Mouse (Mus musculus) forebrain, embryonic 15.5 days (tissue): ENCODE measurements around the gene Iqcb1. TPM values are rescaled to one million over a fixed set of nuclear protein-coding genes. Genes with fewer than 3 reads are reported as not detected.
A peak's percentile ranks its signal among the peaks of the same experiment; 100 is the strongest.
"Not testable (repeated sequence)": the region's sequence is repeated elsewhere in the genome, so short reads cannot be mapped to it uniquely, and the experiment has no call there.

Source experiments
- ATAC-seq: fragments of 200-750 bp; cut with Nextera tagmentation; replicated peaks from 2 replicates; pipeline ENCODE4 v1.8.0; 2017; ENCODE audit warnings: mild to moderate bottlenecking, moderate TSS enrichment, moderate library complexity
- H3K27ac ChIP-seq: fragments of 300-500 bp; sonication (generic); replicated peaks from 2 replicates; pipeline ENCODE4 v1.5.1; 2015; ENCODE audit warnings: mild to moderate bottlenecking, inconsistent platforms
- H3K27me3 ChIP-seq: fragments of 300-500 bp; sonication (generic); 2 replicates; pipeline ENCODE4 v1.6.1; 2015; ENCODE audit warnings: inconsistent platforms
- H3K36me3 ChIP-seq: fragments of 300-500 bp; sonication (generic); 2 replicates; pipeline ENCODE4 v1.6.1; 2015; ENCODE audit warnings: mild to moderate bottlenecking, inconsistent platforms
- H3K4me1 ChIP-seq: fragments of 300-500 bp; sonication (generic); 2 replicates; pipeline ENCODE4 v1.6.1; 2015; ENCODE audit warnings: inconsistent platforms
- H3K4me2 ChIP-seq: fragments of 300-500 bp; sonication (generic); replicated peaks from 2 replicates; pipeline ENCODE4 v1.6.1; 2015; ENCODE audit warnings: mild to moderate bottlenecking, inconsistent platforms
- H3K4me3 ChIP-seq: fragments of 300-500 bp; sonication (generic); 2 replicates; pipeline ENCODE4 v1.5.1; 2015; ENCODE audit warnings: mild to moderate bottlenecking, inconsistent platforms
- H3K9ac ChIP-seq: fragments of 300-500 bp; sonication (generic); replicated peaks from 2 replicates; pipeline ENCODE4 v1.6.1; 2015; ENCODE audit warnings: mild to moderate bottlenecking, inconsistent platforms
- H3K9me3 ChIP-seq: fragments of 300-500 bp; sonication (generic); 2 replicates; pipeline ENCODE4 v1.6.1; 2016; ENCODE audit warnings: inconsistent platforms
- WGBS: fragments of 180-500 bp; shearing (Covaris S2); methylation state at CpG from one replicate; pipeline ENCODE4 v1.1.7; 2015; ENCODE audit warnings: mixed read lengths; 5-methylcytosine and 5-hydroxymethylcytosine counted together
- polyA plus RNA-seq: library from polyadenylated mRNA; unstranded; fragments of >200 nt; fragmentation: Nextera tagmentation; extraction: Ambion mirVana; gene quantifications from 2 replicates; pipeline ENCODE4 v1.2.1, GENCODE M21; 2015

Iqcb1 gene
- polyA plus RNA-seq, 1 experiment from 2014 or later = 59.1 TPM

DNA sequence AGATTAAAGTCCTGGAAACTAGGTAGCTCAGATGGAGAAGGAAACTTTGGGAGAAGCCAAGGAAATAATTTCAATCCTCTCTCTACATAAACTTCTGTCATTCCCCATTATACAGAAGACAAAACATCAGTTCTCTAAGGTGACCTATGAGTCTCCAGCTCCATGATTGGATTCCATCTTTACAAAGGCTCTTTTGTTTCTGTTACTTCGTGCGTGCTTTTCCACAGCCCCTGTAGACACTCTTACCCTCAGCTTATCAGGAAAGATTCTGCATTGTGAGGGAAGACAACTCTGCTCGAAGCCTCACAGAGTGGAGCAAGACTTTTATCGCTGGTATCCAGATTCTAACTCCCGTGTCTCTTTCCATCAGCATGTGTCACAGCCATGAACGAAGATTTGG lies 8.2 kb upstream of the Iqcb1 start:
- H3K9me3 ChIP-seq = no peaks in the 10 kb centered on the region
- no peaks in the 10 kb centered on the region for H3K36me3 ChIP-seq
- H3K27ac ChIP-seq = no peak overlapping the region
- no peak overlapping the region for H3K4me3 ChIP-seq
- WGBS = 49% methylated on average over 6 of the region's 6 CpGs
- no peak overlapping the region for H3K4me2 ChIP-seq
- no peak overlapping the region for H3K9ac ChIP-seq
- ATAC-seq = no peak
- no peaks in the 10 kb centered on the region for H3K4me1 ChIP-seq
- H3K27me3 ChIP-seq = no peaks in the 10 kb centered on the region

DNA sequence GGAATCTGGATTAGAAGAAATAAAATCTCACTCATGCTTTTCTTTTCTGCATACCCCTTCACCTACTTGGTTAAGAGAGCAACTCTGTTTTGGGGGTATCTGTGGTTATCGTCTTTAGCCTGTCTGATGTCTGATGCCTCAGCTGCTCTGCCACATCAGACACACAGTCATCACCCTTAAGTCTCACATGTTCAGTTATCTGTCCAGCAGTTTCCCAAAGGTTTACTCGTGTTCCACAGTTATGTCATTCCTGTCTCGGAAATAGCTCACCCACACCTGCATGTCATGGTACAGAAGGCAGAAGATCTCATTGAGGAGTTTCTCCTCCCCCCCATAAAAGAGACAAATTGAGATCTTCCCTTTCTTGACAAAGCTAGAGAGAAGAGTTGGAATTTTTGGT lies 7.4 kb upstream of the Iqcb1 start:
- Histone ChIP-seq H3K36me3 (no peaks in the 10 kb centered on the region), H3K4me3 (no peak overlapping the region), H3K27ac (no peak overlapping the region), H3K4me1 (no peaks in the 10 kb centered on the region), H3K4me2 (no peak overlapping the region), H3K9ac (no peak overlapping the region), H3K27me3 (no peaks in the 10 kb centered on the region), H3K9me3 (no peaks in the 10 kb centered on the region)
- ATAC-seq = no peak
- WGBS = 80% methylated on average over 3 of the region's 3 CpGs

DNA sequence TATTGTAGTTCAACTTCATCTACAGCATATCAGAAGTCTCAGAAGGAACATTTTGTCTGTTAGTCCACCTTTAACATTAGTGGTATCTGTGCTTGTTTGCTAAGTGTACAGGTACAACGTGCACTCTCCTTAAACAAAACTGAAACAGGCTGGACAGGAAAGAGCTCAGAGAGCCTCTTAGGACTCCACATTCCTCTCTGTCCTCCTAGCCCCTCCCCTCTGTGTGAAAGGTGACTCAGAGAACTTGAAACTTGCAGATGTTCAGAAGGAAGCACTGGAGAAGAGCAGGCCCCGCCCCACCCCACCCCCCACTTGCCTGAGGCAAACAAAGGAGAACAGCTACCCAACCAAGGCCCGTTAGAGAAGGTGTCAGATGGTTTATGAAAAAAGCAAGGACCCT lies 6.7 kb upstream of the Iqcb1 start:
- no peak for ATAC-seq
- Histone ChIP-seq H3K4me1 (no peaks in the 10 kb centered on the region), H3K9me3 (no peaks in the 10 kb centered on the region), H3K4me3 (no peak overlapping the region), H3K9ac (no peak overlapping the region), H3K27me3 (no peaks in the 10 kb centered on the region), H3K4me2 (no peak overlapping the region), H3K27ac (no peak overlapping the region), H3K36me3 (no peaks in the 10 kb centered on the region)
- 6% methylated on average over 3 of the region's 3 CpGs for WGBS

DNA sequence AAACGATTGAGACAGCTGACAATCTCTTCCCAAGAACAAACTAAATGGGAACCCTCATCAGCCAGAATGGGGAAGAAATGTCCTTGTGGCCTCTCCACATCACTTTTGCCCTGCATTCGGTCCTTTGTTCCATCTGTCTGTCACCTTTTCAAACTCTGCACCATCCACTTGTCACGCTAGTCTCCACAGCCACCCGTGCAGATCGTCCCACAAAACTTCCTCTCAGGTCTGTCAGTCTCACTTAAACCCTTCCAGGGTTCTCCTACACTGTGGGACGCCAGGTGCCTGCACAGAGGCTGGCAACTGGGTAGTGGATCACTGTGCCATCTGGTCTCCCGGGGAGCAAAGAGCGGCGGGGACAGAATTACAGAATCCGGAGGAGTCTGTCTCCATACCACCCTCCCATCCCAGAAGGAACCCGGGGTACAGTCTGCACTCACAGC lies 553 bp upstream of the Iqcb1 start:
- H3K27ac ChIP-seq = no peak overlapping the region
- peak overlapping the region; percentile 97; the same call in 1 of the 2 replicates for H3K9ac ChIP-seq
- peaks cover 7% of the 10 kb centered on the region; the same call in 1 of the 2 replicates for H3K36me3 ChIP-seq
- WGBS = 4% methylated on average over 11 of the region's 11 CpGs
- ATAC-seq = no peak; the same call in 1 of the 2 replicates
- no peaks in the 10 kb centered on the region for H3K9me3 ChIP-seq
- H3K4me2 ChIP-seq = peak overlapping the region; percentile 81
- peaks cover 24% of the 10 kb centered on the region for H3K4me1 ChIP-seq
- H3K4me3 ChIP-seq = peak overlapping the region; percentile 96
- no peaks in the 10 kb centered on the region for H3K27me3 ChIP-seq

DNA sequence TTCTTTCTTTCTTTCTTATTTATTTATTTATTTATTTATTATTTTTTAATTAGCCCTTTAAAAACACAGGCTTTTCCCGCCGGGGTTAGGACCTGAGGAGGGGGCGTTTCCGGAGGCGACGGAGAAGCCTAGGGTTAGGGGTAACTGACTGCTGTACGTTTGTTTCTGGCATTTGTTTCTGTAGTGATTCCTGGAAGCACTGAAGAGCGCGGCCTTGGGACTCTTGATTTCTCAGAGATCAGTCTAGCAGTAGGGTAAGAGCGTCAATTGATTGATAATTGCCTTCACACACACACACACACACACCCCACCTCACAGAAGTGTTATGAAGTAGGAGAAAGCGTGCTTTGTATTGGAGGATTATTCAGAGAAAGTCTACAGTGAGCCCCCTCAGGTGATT lies 635 bp downstream of the Iqcb1 start:
- H3K9me3 ChIP-seq = no peaks in the 10 kb centered on the region
- peak overlapping the region; percentile 81 for H3K4me2 ChIP-seq
- H3K4me1 ChIP-seq = peaks cover 24% of the 10 kb centered on the region
- WGBS = 1% methylated on average over 11 of the region's 11 CpGs
- peaks cover 7% of the 10 kb centered on the region; the same call in 1 of the 2 replicates for H3K36me3 ChIP-seq
- H3K4me3 ChIP-seq = peak overlapping the region; percentile 96
- peak overlapping the region; percentile 75; the same call in 1 of the 2 replicates for H3K27ac ChIP-seq
- H3K27me3 ChIP-seq = no peaks in the 10 kb centered on the region
- peak; percentile 32 for ATAC-seq
- H3K9ac ChIP-seq = peak overlapping the region; percentile 97

DNA sequence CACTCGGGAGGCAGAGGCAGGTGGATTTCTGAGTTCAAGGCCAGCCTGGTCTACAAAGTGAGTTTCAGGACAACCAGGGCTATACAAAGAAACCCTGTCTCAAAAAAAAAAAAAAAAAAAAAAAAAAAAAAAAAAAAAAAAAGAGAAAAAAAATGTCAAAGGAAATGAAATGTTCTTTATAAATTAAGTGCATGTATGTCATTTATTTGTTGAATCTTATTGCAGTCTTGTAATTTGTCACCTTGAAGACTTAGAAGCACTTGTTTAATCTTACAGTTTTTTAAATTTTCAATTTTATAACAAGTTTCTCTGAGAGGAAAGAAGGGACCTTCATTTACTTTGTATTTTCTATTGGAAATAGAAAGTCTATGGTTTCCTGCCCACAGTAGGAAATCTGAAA lies 18.7 kb downstream of the Iqcb1 start:
- not testable (repeated sequence) for H3K4me1 ChIP-seq, ATAC-seq, H3K27me3 ChIP-seq, H3K4me3 ChIP-seq, H3K4me2 ChIP-seq, H3K9ac ChIP-seq, H3K9me3 ChIP-seq, H3K27ac ChIP-seq
- H3K36me3 ChIP-seq = peaks cover 35% of the 10 kb centered on the region
- WGBS = 100% methylated on average over 1 of the region's 1 CpGs

DNA sequence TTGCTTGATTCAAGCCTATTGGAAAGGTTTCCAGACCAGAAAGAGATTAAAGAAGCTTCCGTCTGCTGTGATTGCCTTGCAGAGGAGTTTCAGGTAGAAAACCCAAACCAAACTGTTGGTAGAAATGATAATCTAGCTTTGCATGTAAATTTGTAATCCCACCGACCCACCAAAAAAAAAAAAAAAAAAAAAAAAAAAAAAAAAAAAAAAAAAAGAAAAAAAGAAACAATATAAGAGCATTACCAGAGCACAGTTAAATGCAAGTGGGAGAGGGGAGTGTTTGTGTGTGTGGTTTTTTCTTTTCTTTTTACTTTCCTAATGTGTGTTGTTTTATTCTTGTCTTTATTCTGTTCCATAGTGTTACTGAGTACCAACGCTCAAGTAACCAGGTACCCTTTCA lies 23.0 kb downstream of the Iqcb1 start:
- no peaks in the 10 kb centered on the region for H3K9me3 ChIP-seq
- no peak overlapping the region for H3K4me2 ChIP-seq
- H3K27ac ChIP-seq = no peak overlapping the region
- H3K4me3 ChIP-seq = no peak overlapping the region
- no peaks in the 10 kb centered on the region for H3K27me3 ChIP-seq
- whole genome bisulfite sequencing = 91% methylated on average over 3 of the region's 3 CpGs
- H3K9ac ChIP-seq = no peak overlapping the region
- H3K4me1 ChIP-seq = no peaks in the 10 kb centered on the region
- peaks cover 35% of the 10 kb centered on the region for H3K36me3 ChIP-seq
- no peak for ATAC-seq

DNA sequence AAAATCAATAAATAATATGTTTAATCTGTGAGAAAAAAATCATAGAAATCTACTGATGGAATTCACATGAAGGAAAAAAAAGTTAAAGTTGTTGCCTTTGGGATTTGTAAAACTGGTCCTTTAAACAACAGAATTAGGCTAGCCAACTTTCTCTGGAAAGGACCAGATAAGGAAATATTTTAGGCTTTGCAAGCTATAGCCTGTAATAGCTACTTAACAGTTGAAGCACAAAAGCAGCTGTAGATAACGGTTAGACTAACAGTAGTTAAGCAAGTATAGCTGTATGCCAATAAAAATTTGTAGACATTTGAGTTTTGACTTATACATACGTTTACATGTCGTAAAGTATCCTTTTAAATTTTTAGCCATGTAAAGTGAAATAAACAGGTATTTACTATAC lies 35.4 kb downstream of the Iqcb1 start:
- H3K9me3 ChIP-seq = no peaks in the 10 kb centered on the region
- no peak for ATAC-seq
- 96% methylated on average over 3 of the region's 3 CpGs for WGBS

DNA sequence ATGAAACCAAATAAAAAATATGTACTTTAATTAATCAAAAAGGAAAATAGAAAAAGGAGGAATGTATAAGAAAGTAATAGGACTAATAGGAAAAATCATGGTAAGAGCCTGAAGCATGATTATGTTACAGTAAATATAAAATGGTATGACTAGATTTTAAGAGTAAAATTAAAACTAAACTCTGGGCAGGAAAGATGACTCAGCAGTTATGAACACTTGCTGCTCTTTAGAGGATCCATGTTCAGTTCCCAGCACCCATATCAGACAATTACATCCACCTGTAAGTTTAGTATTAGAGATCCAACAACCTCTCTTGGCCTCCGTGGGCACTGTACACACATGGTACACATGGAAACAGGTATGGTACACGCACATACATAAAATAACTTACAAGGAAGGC lies 41.3 kb downstream of the Iqcb1 start:
- ATAC-seq = no peak
- H3K4me1 ChIP-seq = peaks cover 8% of the 10 kb centered on the region
- H3K36me3 ChIP-seq = peaks cover 50% of the 10 kb centered on the region
- no peaks in the 10 kb centered on the region for H3K9me3 ChIP-seq
- no peaks in the 10 kb centered on the region for H3K27me3 ChIP-seq
- no peak overlapping the region for H3K27ac ChIP-seq
- no peak overlapping the region for H3K4me2 ChIP-seq
- no peak overlapping the region for H3K9ac ChIP-seq
- WGBS = 97% methylated on average over 2 of the region's 2 CpGs
- no peak overlapping the region for H3K4me3 ChIP-seq

More for the DNA sequence above, 35.4 kb downstream of the Iqcb1 start:
- Histone ChIP-seq H3K36me3 (peaks cover 52% of the 10 kb centered on the region), H3K27ac (no peak overlapping the region), H3K27me3 (no peaks in the 10 kb centered on the region), H3K4me2 (no peak overlapping the region), H3K4me3 (no peak overlapping the region), H3K9ac (no peak overlapping the region), H3K4me1 (no peaks in the 10 kb centered on the region)

DNA sequence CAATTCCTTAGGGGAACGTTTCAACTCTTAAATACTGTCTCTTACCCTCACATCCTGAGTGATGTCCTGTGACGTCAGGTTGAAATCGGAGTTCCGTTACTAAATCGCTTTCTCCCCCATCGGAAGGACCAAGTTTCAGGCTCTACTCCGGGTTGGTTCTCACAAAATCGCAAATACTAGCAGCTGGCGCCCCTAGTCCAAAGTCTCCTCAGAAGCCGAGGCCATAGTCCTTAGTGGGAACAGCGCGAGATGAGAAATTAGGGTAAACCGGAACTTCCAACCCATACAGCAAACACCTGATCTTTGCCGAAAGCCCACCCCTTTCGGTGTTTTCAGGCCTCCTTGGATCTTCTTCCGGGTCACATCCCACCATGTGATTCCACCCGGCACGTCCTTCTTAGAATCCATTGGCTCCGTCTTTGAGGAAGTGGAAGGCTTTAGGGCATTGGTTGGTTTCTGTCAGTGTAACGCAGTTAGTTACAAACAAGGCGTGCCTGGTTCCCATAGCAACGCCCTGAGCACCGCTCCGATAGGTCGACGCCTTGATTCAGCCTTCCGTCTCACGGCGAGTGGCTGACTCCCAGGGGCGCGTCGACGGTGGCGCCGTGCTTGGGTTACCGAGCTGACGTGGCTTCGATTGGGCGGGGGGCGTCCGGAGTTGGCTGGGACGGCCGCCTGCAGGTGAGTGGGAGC lies 46.5 kb downstream of the Iqcb1 start, which contains the start of the genes Eaf2 and Golgb1:
Gene Eaf2 (minus strand): TSS at position 421 of the 693 bp plus-strand sequence.
Gene Golgb1 (plus strand): TSS at position 558 of the 693 bp plus-strand sequence.
- peak within 1 kb of the TSS; percentile 82 for H3K4me2 ChIP-seq
- H3K27ac ChIP-seq = peak within 1 kb of the TSS; percentile 88
- H3K4me1 ChIP-seq = peaks cover 23% of the 10 kb centered on the region
- 0% methylated on average over 43 of the region's 43 CpGs for WGBS
- peak within 1 kb of the TSS; percentile 79 for H3K4me3 ChIP-seq
- H3K36me3 ChIP-seq = peaks cover 14% of the 10 kb centered on the region; the same call in 1 of the 2 replicates
- peak; percentile 100 for ATAC-seq
- H3K27me3 ChIP-seq = no peaks in the 10 kb centered on the region
- peak within 1 kb of the TSS; percentile 83 for H3K9ac ChIP-seq
- no peaks in the 10 kb centered on the region for H3K9me3 ChIP-seq

DNA sequence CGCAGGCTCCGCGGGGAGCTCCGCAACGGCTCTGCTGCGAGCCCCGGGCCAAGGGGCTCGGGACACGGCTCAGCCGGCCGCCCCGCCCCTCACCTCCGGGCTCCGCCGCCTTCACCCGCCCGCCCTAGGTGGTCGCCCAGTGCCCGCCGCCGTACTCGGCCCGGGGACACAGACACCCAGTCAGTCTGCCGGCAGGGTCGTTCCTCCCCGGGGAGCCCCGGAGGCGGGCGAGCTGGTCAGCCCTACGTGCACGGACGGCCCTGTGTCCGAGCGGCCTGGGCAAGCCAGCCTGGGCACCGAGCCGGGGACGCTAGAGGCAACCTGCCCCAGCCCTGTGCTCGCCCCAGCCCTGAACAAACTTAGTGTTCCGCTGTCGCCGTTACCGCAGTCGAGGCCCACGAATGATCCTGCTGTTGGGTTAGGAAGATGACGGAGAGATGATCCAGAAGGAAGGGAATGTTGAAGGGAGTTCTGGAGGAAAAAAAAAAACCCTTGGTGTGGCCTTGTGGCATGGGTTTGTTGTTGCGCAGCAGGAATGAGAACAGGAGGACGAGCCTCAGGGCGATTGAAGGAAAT lies 47.2 kb downstream of the Iqcb1 start:
- peak overlapping the region; percentile 82 for H3K4me2 ChIP-seq
- ATAC-seq = peak; percentile 73
- peaks cover 26% of the 10 kb centered on the region for H3K4me1 ChIP-seq
- peak overlapping the region; percentile 79 for H3K4me3 ChIP-seq
- H3K27ac ChIP-seq = peak overlapping the region; percentile 76
- peak overlapping the region; percentile 83 for H3K9ac ChIP-seq
- H3K27me3 ChIP-seq = no peaks in the 10 kb centered on the region
- no peaks in the 10 kb centered on the region for H3K9me3 ChIP-seq
- H3K36me3 ChIP-seq = peaks cover 14% of the 10 kb centered on the region; the same call in 1 of the 2 replicates
- WGBS = under 1% methylated on average over 47 of the region's 48 CpGs

DNA sequence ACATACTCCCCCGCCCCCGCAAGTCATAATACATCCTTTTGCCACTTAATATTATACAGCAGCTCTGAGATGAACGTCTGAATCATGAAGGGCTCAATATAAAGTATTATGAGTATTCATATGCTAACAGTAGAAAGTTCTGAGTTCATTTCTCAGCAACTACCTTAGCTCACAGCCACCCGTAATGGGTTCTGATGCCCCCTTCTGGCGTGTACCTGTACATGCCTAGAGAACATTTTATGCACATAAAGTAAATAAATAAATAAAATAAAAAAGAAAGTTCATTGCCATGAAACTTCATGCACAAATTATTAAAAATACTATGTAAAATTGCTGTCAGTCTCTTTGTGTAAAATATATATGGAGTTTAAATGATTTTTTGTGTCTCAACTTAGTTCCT lies 49.1 kb downstream of the Iqcb1 start:
- Histone ChIP-seq H3K27me3 (no peaks in the 10 kb centered on the region), H3K9me3 (no peaks in the 10 kb centered on the region), H3K4me2 (no peak overlapping the region), H3K27ac (no peak overlapping the region), H3K4me3 (no peak overlapping the region), H3K9ac (no peak overlapping the region), H3K4me1 (peaks cover 26% of the 10 kb centered on the region), H3K36me3 (peaks cover 1% of the 10 kb centered on the region; the same call in 1 of the 2 replicates)
- no peak for ATAC-seq
- WGBS = 80% methylated on average over 5 of the region's 5 CpGs
